Mouse (Mus musculus): ENCODE measurements around the gene Kremen2. TPM values are rescaled to one million over a fixed set of nuclear protein-coding genes. Genes with fewer than 3 reads are reported as not detected.

Kremen2 gene
- polyA plus RNA-seq, 1 experiment, result not detected

DNA sequence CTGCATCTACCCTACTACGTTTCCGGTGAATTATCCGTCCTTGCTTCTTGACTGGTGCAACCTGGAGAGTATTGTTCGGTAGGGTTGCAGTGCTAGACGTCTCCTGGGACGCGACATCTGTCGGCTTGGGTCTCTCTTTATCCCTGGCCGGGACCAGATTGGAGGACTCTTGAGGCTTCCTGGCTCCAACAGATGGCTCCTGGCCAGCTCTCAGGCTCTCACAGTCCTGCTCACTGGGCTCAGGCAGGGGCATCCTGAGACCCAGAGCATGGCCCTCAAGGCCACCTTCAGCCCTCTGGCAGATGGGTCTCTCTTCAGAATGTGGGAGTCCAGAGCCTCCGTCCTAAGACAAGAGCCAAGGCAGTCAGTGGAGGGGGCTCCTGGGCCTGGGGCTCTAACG lies 17.3 kb upstream of the Kremen2 start:
- TF ChIP-seq CTCF (IDR thresholded peaks at IDR 0.05; ENCODE audit: low read depth, low read length) (no peak), POLR2A (IDR thresholded peaks at IDR 0.05; ENCODE audit: borderline replicate concordance, low read depth, low read length) (no peak)
- Histone ChIP-seq H3K4me3 (ENCODE audit: insufficient read depth, low read length) (no peak overlapping the region), H3K4me1 (ENCODE audit: control insufficient read depth, insufficient read depth, low read length) (no peaks in the 10 kb centered on the region), H3K27ac (ENCODE audit: insufficient read depth, low read depth, low read length) (no peak overlapping the region)

- Histone ChIP-seq H3K4me3 (ENCODE audit: insufficient read depth, low read length) (no peak overlapping the region), H3K4me1 (ENCODE audit: control insufficient read depth, insufficient read depth, low read length) (no peaks in the 10 kb centered on the region), H3K27ac (ENCODE audit: insufficient read depth, low read depth, low read length) (no peak overlapping the region)
- no peak for TF ChIP-seq CTCF (IDR thresholded peaks at IDR 0.05; ENCODE audit: low read depth, low read length)
Measured at GRCm38 (mm10) chr17:23761155-23761554, 15.5 kb upstream of the Kremen2 start.

DNA sequence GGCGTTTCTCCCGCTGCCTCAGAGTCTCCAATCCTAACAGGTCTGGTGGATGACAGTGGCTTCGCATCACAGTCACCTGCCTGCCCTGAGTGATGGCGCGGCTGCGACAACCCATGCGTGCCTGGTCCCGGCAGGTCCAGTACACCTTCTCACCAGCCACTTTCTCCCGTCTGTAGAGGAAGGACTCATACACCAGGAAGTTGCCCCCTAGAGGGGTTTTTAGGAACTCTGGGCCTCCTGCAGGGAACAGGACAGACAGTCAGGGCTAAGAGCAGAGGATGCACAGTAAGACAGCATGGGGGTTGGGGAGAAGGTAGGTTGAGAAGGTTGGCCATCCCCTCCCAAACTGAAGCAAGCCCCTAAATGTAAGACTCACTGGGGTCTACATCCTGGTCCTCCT lies 14.6 kb upstream of the Kremen2 start:
- H3K4me1 ChIP-seq (ENCODE audit: control insufficient read depth, insufficient read depth, low read length), result no peaks in the 10 kb centered on the region
- H3K27ac ChIP-seq (ENCODE audit: insufficient read depth, low read depth, low read length), result no peak overlapping the region
- H3K4me3 ChIP-seq (ENCODE audit: insufficient read depth, low read length), result no peak overlapping the region
- no peak for TF ChIP-seq POLR2A (IDR thresholded peaks at IDR 0.05; ENCODE audit: borderline replicate concordance, low read depth, low read length)
- no peak for TF ChIP-seq CTCF (IDR thresholded peaks at IDR 0.05; ENCODE audit: low read depth, low read length)

DNA sequence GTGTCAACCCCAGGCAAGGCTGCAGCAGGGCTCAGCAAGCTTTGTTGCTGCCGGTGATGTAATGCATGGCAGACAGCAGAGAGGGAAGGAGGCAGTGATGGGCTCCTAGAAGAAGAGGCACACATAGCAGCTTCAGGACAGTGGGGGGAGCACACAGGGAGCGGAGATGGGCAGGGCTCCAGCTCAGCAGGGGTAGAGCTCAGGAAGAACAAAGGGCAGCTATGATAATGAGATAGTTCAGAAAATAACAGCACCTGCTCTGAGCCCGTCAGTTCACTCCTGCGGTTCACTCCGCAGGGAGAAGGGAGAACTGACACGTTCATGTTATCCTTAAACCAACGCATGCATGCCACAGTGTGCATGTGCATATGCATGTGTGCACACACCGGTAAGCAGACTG lies 13.2 kb upstream of the Kremen2 start:
- TF ChIP-seq CTCF (IDR thresholded peaks at IDR 0.05; ENCODE audit: low read depth, low read length) (no peak), POLR2A (IDR thresholded peaks at IDR 0.05; ENCODE audit: borderline replicate concordance, low read depth, low read length) (no peak)
- no peaks in the 10 kb centered on the region for H3K4me1 ChIP-seq (ENCODE audit: control insufficient read depth, insufficient read depth, low read length)
- no peak overlapping the region for H3K4me3 ChIP-seq (ENCODE audit: insufficient read depth, low read length)
- H3K27ac ChIP-seq (ENCODE audit: insufficient read depth, low read depth, low read length), result no peak overlapping the region

- no peak overlapping the region for H3K27ac ChIP-seq (ENCODE audit: insufficient read depth, low read depth, low read length)
- no peaks in the 10 kb centered on the region for H3K4me1 ChIP-seq (ENCODE audit: control insufficient read depth, insufficient read depth, low read length)
- no peak for TF ChIP-seq POLR2A (IDR thresholded peaks at IDR 0.05; ENCODE audit: borderline replicate concordance, low read depth, low read length)
- no peak overlapping the region for H3K4me3 ChIP-seq (ENCODE audit: insufficient read depth, low read length)
Measured at GRCm38 (mm10) chr17:23757581-23757980, 11.9 kb upstream of the Kremen2 start.

DNA sequence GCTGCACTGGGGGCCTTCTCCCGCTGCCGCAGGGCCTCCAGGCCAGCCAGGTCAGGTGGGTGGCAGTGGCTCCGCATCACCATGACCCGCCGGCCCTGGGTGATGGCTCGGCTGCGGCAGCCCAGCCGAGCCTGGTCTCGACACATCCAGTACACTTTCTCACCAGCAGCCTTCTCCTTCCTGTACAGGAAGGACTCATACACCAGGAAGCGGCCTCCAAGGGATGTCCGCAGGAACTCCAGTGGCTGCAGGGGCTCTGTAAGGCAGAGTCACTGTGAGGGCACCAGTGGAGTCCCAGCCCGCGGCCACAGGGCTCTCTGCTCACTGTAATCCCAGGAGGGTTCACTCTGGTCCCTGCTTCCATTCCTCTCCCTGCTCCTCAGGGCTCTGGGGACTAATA lies 10.1 kb upstream of the Kremen2 start:
- no peaks in the 10 kb centered on the region for H3K4me1 ChIP-seq (ENCODE audit: control insufficient read depth, insufficient read depth, low read length)
- TF ChIP-seq POLR2A (IDR thresholded peaks at IDR 0.05; ENCODE audit: borderline replicate concordance, low read depth, low read length) (no peak), CTCF (IDR thresholded peaks at IDR 0.05; ENCODE audit: low read depth, low read length) (no peak)
- H3K27ac ChIP-seq (ENCODE audit: insufficient read depth, low read depth, low read length), result no peak overlapping the region
- no peak overlapping the region for H3K4me3 ChIP-seq (ENCODE audit: insufficient read depth, low read length)

DNA sequence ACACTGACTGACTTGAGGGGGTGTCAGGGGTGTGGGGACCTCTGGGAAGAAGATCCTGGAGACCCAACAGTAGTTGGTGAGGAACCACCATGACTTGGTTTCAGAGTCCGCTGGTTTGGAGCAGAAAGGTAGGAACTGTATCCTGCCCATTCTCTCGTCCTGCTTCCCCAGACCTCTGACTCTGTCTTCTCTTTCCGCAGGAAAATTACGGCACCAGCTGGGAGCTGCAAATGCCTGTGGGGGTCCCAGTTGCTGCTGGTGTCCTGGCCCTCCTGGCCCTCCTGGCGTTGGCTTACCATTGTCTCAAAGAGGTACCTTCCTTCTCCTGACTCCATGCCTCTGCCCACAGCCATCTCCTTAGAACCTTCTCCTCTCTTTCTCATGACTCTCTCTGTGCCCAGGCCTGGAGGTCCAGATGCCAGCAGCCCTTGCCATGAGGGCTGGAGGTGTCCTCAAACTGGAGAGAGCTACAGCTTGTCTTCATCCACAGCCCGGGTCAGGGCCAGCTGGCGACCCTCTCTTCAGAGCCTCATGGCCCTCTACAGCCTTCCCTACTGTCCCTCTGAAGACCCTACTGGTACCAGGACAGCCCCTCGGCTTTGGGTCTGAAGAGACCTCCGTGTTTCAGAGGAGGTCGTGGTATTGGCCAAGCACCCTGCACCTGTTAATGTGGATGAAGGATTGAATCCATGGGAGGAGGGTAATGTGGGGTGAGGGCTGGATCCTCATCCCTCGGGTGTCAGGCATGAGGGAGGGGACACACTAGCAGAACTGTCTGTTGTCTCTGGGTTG lies 4.0 kb upstream of the Kremen2 start:
- Histone ChIP-seq H3K27ac (ENCODE audit: insufficient read depth, low read depth, low read length) (no peak overlapping the region), H3K4me3 (ENCODE audit: insufficient read depth, low read length) (peak overlapping the region; percentile 44), H3K4me1 (ENCODE audit: control insufficient read depth, insufficient read depth, low read length) (peaks cover 19% of the 10 kb centered on the region)
- TF ChIP-seq CTCF (IDR thresholded peaks at IDR 0.05; ENCODE audit: low read depth, low read length) (no peak), POLR2A (IDR thresholded peaks at IDR 0.05; ENCODE audit: borderline replicate concordance, low read depth, low read length) (no peak)

GRCm38 (mm10) chr17:23748631-23749391 lies 3.2 kb upstream of the Kremen2 start:
- H3K27ac ChIP-seq (ENCODE audit: insufficient read depth, low read depth, low read length), result no peak overlapping the region
- TF ChIP-seq POLR2A (IDR thresholded peaks at IDR 0.05; ENCODE audit: borderline replicate concordance, low read depth, low read length), result no peak
- TF ChIP-seq CTCF (IDR thresholded peaks at IDR 0.05; ENCODE audit: low read depth, low read length), result peak; percentile 37; the same call in 1 of the 2 replicates
- H3K4me1 ChIP-seq (ENCODE audit: control insufficient read depth, insufficient read depth, low read length), result peaks cover 19% of the 10 kb centered on the region
- peak overlapping the region; percentile 44 for H3K4me3 ChIP-seq (ENCODE audit: insufficient read depth, low read length)

DNA sequence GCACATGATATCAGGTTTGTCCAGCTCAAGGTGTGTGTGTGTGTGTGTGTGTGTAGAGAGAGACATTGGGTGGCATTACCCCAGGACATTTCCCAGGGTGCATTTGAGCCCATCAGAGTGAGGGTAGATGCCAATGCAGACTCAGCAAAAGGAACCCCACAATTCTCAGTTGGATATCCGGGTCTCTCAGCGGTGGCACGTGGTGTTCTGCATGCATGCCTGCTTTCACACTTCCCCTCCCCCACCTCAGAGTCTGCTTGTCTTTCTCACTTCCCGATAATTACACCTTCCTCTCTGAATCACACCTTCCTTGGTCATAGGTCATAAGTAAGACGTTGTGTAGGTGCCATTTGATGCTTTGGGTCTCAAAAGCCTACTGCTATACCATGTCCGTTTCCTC lies 2.4 kb upstream of the Kremen2 start:
- no peak overlapping the region for H3K4me3 ChIP-seq (ENCODE audit: insufficient read depth, low read length)
- H3K4me1 ChIP-seq (ENCODE audit: control insufficient read depth, insufficient read depth, low read length), result peaks cover 19% of the 10 kb centered on the region
- no peak overlapping the region for H3K27ac ChIP-seq (ENCODE audit: insufficient read depth, low read depth, low read length)
- TF ChIP-seq CTCF (IDR thresholded peaks at IDR 0.05; ENCODE audit: low read depth, low read length) (no peak), POLR2A (IDR thresholded peaks at IDR 0.05; ENCODE audit: borderline replicate concordance, low read depth, low read length) (no peak)

GRCm38 (mm10) chr17:23747471-23747870 lies 1.8 kb upstream of the Kremen2 start:
- no peak overlapping the region for H3K27ac ChIP-seq (ENCODE audit: insufficient read depth, low read depth, low read length)
- no peak for TF ChIP-seq CTCF (IDR thresholded peaks at IDR 0.05; ENCODE audit: low read depth, low read length)
- no peak for TF ChIP-seq POLR2A (IDR thresholded peaks at IDR 0.05; ENCODE audit: borderline replicate concordance, low read depth, low read length)
- H3K4me3 ChIP-seq (ENCODE audit: insufficient read depth, low read length), result no peak overlapping the region
- H3K4me1 ChIP-seq (ENCODE audit: control insufficient read depth, insufficient read depth, low read length), result peaks cover 19% of the 10 kb centered on the region
